Mouse (Mus musculus): ENCODE measurements around the gene Vax1.

Gene Vax1

GRCm38 (mm10) chr19:59169143-59169935 lies 517 bp downstream of the Vax1 start:
- no peak for DNase-seq (ENCODE audit: low read depth, low spot score)

- no peak for DNase-seq (ENCODE audit: low read depth, low spot score)
These were observed 1.4 kb downstream of the Vax1 start for GRCm38 (mm10) chr19:59168386-59168905.

- no peak for DNase-seq (ENCODE audit: low read depth, low spot score)
These were observed 2.0 kb downstream of the Vax1 start for GRCm38 (mm10) chr19:59167871-59168270.

GRCm38 (mm10) chr19:59166879-59167278 lies 3.0 kb downstream of the Vax1 start:
- DNase-seq (ENCODE audit: low read depth, low spot score) = no peak

DNA sequence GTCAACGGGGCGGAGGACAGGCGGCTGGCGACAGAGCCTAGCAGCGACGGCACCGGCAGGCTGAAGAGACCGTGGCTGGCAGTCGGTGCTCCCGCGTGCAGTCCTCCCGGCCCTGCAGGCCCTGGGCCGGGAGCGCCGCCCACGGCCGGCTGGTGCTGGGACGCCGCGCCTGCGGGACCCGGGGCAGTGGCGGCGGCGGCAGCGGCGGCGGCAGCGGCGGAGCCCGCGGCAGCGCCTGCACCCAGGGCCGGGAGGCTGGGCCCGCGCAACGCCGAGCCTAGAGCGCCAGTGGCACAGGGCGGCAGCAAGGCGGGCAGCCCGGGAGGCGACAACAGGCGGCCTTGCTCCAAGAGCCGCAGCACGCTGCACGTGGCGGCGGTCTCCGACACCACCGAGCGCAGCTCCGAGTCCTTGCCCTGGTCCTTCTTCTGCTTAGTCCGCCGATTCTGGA lies 3.5 kb downstream of the Vax1 start:
- no peak for DNase-seq (ENCODE audit: low read depth, low spot score)

- DNase-seq (ENCODE audit: low read depth, low spot score) = no peak
These were observed 4.3 kb downstream of the Vax1 start for GRCm38 (mm10) chr19:59165577-59165976.

GRCm38 (mm10) chr19:59164896-59165560 lies 4.8 kb downstream of the Vax1 start:
- DNase-seq (ENCODE audit: low read depth, low spot score) = no peak

GRCm38 (mm10) chr19:59164111-59164510 lies 5.7 kb downstream of the Vax1 start:
- DNase-seq (ENCODE audit: low read depth, low spot score) = no peak

DNA sequence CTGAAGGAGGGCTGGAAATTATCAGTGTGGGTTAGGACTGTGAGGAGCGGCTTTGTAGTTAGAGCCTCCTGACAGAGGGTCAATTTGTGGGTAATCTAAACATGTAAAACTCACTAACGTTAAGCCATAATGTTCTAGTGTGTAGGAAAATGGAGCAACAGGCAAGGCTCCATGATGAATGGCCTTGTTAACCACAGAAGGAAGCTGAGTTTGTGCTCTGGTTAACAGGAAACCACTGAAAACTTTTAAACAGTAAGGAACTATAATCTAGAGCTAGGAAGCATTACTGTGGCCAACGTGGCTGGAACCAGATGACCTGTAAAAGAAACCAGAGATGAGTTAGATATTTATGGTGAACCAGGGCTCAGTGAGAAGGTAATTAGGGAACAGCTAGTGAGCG lies 13.2 kb downstream of the Vax1 start:
- no peak for DNase-seq (ENCODE audit: low read depth, low spot score)

DNA sequence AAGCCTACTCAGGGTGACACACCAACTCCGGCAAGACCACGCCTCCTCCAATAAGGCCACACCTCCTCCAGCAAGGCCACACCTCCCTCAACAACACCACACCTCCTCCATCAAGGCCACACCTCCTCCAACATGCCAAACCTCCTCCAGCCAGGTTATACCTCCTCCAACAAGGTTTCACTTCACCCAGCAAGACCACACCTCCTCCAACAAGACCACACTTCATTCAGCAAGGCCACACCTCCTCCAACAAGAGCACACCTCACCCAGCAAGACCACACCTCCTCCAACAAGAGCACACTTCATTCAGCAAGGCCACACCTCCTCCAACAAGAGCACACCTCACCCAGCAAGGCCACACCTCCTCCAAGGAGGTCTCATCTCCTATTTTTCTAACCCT lies 15.7 kb downstream of the Vax1 start:
- no peak for DNase-seq (ENCODE audit: low read depth, low spot score)

GRCm38 (mm10) chr19:59145492-59146140 lies 24.2 kb downstream of the Vax1 start:
- no peak for DNase-seq (ENCODE audit: low read depth, low spot score)

- DNase-seq (ENCODE audit: low read depth, low spot score) = no peak
These were observed 24.8 kb downstream of the Vax1 start for GRCm38 (mm10) chr19:59145064-59145463.

GRCm38 (mm10) chr19:59142206-59142605 lies 27.6 kb downstream of the Vax1 start:
- DNase-seq (ENCODE audit: low read depth, low spot score) = no peak

DNA sequence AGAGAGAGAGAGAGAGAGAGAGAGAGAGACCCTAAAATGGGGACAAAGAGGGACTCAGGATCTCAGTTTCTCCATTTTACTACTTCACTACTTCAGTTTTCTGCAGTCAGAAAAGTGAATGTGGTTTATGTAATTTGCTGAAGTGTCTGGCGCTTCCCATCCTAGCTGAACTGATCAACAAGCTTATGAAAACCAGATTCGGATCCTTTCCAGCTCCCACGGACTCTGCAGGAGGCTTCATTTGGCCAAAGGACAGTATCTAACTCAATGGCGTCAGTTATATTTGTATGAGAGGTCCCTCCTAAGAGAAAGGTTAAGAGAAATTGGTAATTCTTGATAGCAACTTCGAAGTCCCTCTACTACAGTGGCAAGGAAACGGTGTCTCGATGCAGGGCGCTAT lies 34.5 kb downstream of the Vax1 start:
- no peak for DNase-seq (ENCODE audit: low read depth, low spot score)

DNA sequence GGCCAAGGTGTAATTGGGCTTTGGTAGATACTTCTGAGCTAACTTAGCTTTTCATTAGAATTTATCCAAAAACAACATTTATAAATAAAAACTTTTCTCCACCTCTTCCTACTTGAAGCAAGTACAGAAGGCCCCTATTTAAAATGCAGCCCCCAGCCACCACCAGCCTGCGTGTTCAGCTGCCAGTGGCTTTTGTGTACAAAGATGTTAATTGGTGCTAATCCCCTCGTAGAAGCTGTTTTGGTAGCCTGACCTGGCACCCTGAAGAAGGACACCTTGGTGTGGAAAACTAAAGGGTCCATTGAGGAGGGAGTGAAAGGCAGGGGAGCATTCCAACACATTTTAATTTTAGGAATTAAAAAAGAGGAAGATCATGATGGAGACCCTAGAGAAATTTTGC lies 34.9 kb downstream of the Vax1 start:
- no peak for DNase-seq (ENCODE audit: low read depth, low spot score)

DNA sequence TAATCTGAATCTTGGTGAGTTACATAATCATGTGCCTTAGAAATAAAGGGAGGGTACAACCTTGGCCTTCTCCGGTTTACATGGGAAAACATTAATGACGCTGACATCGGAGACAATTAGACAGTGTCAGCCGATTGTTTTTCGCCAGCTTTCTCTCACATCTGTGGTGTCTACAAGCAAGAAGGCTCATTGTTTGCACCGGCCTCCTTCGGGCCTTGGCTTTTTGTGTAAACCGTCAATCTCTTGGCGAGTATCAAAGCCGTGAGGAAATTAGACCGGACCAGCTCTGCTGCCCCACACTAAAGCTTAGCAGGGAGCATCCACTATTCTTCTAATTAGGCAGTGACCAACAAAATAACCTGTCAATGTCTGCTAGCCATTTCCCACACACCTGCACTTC lies 36.7 kb downstream of the Vax1 start:
- DNase-seq (ENCODE audit: low read depth, low spot score) = no peak

GRCm38 (mm10) chr19:59129671-59130070 lies 40.2 kb downstream of the Vax1 start:
- no peak for DNase-seq (ENCODE audit: low read depth, low spot score)

GRCm38 (mm10) chr19:59128531-59129204 lies 41.2 kb downstream of the Vax1 start:
- DNase-seq (ENCODE audit: low read depth, low spot score) = no peak

DNA sequence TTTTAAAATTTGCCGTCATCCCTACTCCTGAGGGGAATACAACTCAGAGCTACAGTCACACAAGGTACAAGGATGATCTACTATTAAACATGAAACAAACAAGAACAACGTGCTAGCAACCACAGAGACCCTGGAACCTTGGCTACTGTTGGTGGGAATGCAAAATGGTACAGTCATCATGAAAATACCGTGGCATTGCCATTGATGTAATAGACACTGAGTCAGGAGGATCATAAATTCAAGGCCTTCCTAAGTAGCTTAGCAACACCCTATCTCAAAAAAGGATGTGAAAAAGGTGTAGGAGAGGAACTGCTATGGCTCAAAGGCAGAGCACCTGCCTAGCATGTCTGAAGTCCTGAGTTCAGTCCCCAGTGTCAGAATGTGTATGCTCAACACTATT lies 42.4 kb downstream of the Vax1 start:
- no peak for DNase-seq (ENCODE audit: low read depth, low spot score)
